Mouse (Mus musculus) adrenal gland (tissue): ENCODE data around the gene Mab21l1.

ENCODE experiments used
- intact Hi-C: fragments of 180-260 bp; cut with DNase I; formaldehyde crosslinking; loops from one replicate; pipeline ENCODE4 v1.15.1; 2025

Gene Mab21l1

GRCm38 (mm10) chr3:55778764-55779730 is 3.3 kb upstream of the Mab21l1 start:
- intact Hi-C loops, result no loop called here

DNA sequence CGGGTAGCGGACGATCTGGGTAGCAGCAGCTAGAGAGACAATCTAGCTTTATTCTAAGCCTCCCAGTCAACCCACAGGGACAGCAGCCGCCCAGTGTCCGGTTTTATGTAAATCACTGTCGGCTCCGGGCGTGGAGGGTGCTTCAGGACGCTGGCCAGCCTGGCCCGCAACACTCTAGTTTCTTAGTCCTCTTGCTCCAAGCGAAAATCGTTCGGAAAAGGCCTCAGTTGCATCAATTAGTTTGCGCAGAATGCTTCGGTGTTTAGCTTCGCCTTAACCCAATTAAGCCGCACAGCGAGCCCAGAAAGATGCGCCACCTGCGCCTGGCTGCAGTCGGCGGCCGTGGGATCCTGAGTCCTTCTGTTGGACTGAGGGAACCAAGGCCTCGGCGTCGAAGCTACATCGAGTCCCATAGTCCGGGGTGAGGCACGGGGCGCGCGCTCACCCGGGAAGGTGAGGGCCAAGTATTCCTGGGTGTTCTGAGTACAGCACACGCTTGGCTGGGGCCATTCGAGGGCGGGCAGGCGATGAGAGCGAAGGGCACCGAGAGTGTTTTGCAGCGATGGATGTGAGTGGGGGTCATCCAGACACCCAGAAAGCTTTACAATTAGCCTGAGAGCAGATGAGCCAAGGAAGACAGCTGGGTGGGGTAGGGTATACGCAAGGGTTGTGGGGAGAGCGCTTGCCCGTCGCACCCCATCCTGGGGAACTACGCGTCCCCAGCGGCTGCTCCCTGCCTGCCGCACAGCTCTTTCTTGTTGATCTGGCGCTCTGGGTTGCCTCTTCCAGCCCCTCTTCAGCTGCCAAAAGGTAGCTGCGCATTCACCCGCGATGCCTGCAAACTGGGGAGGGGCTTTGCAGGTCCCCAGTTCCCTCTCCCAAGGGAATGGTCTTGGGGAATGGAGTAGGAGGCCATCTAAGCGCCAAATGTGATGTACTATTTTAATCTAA is 1.9 kb upstream of the Mab21l1 start:
- intact Hi-C loops, result no loop called here

DNA sequence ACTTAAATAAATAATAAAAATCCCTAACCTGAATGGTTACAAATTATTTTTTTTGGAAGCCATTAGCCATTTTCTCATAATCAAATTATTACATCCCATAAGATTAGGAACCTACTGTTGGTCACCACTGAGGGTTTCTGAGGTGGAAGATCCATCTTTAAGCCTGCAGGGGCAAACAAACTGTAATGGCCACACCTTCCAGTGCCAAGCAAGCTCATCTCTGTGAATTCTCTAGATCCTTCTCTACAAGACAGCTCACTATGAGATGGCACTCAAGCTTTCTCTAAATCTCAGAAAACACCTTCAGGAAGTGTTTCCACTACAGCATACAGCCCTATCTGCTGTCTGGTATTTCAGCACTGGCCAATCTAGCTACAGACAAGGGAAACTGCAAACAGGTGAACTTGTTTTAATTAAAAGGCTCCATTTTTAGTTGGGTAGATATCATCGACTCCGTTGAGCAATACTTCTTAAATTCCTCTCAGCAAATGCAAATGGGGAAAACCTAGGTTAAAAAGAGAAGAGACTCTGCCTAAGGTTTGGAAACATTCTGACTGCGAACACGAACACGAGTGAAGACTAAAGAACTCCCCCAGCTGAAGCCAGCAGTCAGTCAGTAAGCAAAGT is 768 bp upstream of the Mab21l1 start:
- intact Hi-C loops, result no loop called here

DNA sequence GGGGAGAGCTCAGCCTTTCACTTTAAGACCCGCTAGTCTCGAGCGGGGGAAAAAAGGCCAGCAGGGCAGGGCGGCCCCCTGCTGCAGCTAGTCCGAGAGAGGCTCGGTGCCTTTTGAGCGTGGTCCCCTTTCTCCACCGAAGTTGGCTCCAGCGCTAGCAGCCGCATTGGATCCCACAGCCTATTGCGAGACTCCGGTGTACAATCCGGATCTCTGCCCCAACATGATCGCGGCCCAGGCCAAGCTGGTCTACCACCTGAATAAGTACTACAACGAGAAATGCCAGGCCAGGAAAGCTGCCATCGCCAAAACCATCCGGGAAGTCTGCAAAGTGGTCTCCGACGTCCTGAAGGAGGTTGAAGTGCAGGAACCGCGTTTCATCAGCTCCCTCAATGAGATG is 461 bp downstream of the Mab21l1 start:
- intact Hi-C loops, result no loop called here

GRCm38 (mm10) chr3:55783171-55784081 is 1.1 kb downstream of the Mab21l1 start:
- intact Hi-C loops, result no loop called here

- intact Hi-C loops, result no loop called here
These were observed 1.8 kb downstream of the Mab21l1 start for GRCm38 (mm10) chr3:55784101-55784500.

- intact Hi-C loops, result no loop called here
These were observed 3.1 kb downstream of the Mab21l1 start for GRCm38 (mm10) chr3:55785266-55785980.

- intact Hi-C loops, result no loop called here
These were observed 3.8 kb downstream of the Mab21l1 start for GRCm38 (mm10) chr3:55785981-55786725.

- intact Hi-C loops, result no loop called here
These were observed 4.7 kb downstream of the Mab21l1 start for GRCm38 (mm10) chr3:55786835-55787486.

- intact Hi-C loops, result no loop called here
These were observed 5.3 kb downstream of the Mab21l1 start for GRCm38 (mm10) chr3:55787487-55788213.

- intact Hi-C loops, result no loop called here
These were observed 5.9 kb downstream of the Mab21l1 start for GRCm38 (mm10) chr3:55788214-55788586.

DNA sequence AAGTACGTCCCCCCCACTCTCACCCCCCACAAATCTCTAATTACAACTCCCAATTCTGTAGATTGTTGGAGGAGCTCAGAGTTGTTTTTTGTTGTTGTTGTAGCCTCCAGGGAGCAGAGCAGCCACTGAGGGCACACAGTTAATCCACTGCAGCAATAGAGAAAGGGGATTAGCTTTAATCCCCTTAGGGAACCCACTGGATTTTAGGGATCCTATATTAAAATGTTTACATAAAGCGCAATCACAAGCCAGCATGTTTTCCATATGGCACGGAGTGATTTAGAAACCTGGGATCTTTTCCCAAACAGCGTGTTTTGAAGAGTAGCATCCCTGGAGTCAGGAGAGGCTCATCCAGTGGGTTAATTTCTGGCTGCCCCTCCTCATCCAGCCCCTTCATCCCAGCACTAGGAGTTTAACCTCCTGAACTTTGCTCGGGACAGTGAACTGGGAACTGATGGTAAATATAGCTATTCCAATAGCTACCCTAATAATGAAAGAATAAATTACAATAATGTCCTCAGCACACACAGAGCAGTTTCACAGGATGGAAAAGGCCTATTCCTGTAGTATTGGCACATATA is 6.4 kb downstream of the Mab21l1 start:
- intact Hi-C loops, result no loop called here

DNA sequence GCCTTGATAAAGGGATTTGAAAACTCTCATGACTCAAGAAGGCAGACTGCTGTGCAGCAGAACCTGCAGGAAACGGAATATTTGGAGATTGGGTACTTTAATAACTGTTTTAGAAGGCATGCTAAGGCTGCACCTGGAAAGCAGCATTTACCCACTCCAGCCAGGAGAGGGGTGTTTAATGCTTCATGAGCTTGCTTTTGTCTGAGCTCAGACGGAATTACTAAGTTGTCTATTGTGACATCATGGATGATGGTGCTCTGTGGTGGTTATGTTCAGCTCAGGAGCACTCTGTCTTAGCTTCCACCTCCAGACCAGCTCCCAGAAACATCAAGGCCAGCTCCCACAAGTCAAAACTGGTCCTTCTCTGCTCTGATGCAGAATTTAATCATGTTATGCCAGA is 7.5 kb downstream of the Mab21l1 start:
- intact Hi-C loops, result no loop called here

- intact Hi-C loops, result no loop called here
These were observed 8.3 kb downstream of the Mab21l1 start for GRCm38 (mm10) chr3:55790609-55791008.

DNA sequence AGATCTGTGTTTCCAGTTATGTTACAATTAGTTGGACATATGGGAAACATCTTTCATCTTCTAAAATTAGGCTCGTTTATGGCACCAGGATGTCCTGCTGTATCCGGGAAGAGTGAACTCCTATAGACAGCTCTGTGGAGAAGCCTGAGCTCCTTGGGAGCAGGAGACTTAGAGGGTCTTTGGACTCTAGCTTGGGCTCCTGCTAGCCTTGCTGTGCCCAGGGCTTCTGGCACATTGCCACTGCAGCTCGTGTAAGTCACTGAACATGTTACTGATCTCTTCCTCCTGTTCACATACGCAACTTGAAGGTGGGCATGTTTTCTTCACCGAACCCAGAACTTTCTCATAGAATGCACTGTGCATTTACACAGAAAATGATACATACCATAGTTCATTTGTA is 9.9 kb downstream of the Mab21l1 start:
- intact Hi-C loops, result no loop called here

GRCm38 (mm10) chr3:55793842-55794575 is 11.7 kb downstream of the Mab21l1 start:
- intact Hi-C loops, result no loop called here

DNA sequence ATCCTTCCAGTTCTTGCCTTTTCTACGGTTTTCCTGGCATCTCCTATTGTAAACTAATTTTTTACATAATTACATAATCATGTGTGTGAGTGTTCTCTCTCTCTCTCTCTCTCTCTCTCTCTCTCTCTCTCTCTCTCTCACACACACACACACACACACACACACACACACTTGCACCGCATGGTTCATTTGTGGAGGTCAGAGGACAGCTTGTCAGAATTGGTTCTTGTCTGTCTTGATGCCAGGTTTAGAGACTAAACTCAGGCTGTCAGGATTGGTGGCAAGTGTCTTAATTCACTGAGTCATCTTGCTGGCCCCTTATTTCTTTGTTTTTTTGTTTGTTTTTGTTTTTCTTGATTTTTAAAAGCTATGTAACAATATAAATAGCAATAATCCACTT is 12.5 kb downstream of the Mab21l1 start:
- intact Hi-C loops, result no loop called here
